Mouse (Mus musculus) forebrain, embryonic 10.5 days (tissue): ENCODE results near the gene Plcb1. TPM values are rescaled to one million over a fixed set of nuclear protein-coding genes. Genes with fewer than 3 reads are reported as not detected.

Experiments used
- DNase-seq: peaks from one replicate; pipeline ENCODE4 v3.0.0-alpha.2; 2017; ENCODE audit warnings: low spot score; ENCODE audit errors: extremely low spot score
- H3K27ac ChIP-seq: fragments of 300-500 bp; sonication (generic); 2 replicates; pipeline ENCODE4 v1.5.1; 2016; ENCODE audit warnings: mild to moderate bottlenecking
- H3K27me3 ChIP-seq: fragments of 300-500 bp; sonication (generic); 2 replicates; pipeline ENCODE4 v1.6.1; 2016; ENCODE audit warnings: mild to moderate bottlenecking; ENCODE audit not compliant: poor library complexity, severe bottlenecking
- H3K36me3 ChIP-seq: fragments of 300-500 bp; sonication (generic); replicated peaks from 2 replicates; pipeline ENCODE4 v1.6.1; 2016; ENCODE audit warnings: mild to moderate bottlenecking, moderate library complexity
- H3K4me1 ChIP-seq: fragments of 300-500 bp; sonication (generic); 2 replicates; pipeline ENCODE4 v1.6.1; 2016
- H3K4me3 ChIP-seq: fragments of 300-500 bp; sonication (generic); 2 replicates; pipeline ENCODE4 v1.5.1; 2016; ENCODE audit warnings: mild to moderate bottlenecking, moderate library complexity
- H3K9me3 ChIP-seq: fragments of 300-500 bp; sonication (generic); 2 replicates; pipeline ENCODE4 v1.6.1; 2016; ENCODE audit warnings: mild to moderate bottlenecking, moderate library complexity
- WGBS: fragments of 180-500 bp; shearing (Covaris S2); methylation state at CpG from one replicate; pipeline ENCODE4 v1.1.7; 2016; 5-methylcytosine and 5-hydroxymethylcytosine counted together
- polyA plus RNA-seq: library from polyadenylated mRNA; unstranded; fragments of >200 nt; fragmentation: Nextera tagmentation; extraction: Ambion mirVana; gene quantifications from 2 replicates; pipeline ENCODE4 v1.2.1, GENCODE M21; 2016

The Plcb1 gene
- polyA plus RNA-seq, 1 experiment from 2014 or later: 4.2 TPM

DNA sequence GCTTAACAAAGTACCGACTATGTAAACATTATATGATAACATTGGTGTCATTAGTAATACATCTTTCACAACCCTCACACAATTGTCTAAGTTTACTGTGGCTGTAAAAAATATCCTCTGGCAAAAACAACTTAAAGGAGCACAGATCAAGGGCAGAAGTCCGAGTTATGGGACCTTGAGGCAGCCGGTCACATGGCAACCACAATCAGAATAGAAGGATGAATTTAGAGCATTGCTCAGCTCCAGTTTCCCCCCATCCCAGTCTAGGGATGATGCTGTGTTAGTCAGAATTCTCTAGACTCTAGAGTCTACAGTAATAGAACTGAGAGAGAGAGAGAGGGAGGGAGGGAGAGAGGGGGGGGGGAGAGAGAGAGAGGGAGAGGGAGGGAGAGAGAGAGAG is 519.3 kb downstream of the Plcb1 start:
- Histone ChIP-seq H3K4me3 (no peak overlapping the region), H3K27ac (no peak overlapping the region), H3K9me3 (no peaks in the 10 kb centered on the region), H3K27me3 (no peaks in the 10 kb centered on the region), H3K36me3 (no peaks in the 10 kb centered on the region), H3K4me1 (peaks cover 9% of the 10 kb centered on the region; the same call in 1 of the 2 replicates)
- 92% methylated on average over 3 of the region's 3 CpGs for WGBS
- no peak for DNase-seq

DNA sequence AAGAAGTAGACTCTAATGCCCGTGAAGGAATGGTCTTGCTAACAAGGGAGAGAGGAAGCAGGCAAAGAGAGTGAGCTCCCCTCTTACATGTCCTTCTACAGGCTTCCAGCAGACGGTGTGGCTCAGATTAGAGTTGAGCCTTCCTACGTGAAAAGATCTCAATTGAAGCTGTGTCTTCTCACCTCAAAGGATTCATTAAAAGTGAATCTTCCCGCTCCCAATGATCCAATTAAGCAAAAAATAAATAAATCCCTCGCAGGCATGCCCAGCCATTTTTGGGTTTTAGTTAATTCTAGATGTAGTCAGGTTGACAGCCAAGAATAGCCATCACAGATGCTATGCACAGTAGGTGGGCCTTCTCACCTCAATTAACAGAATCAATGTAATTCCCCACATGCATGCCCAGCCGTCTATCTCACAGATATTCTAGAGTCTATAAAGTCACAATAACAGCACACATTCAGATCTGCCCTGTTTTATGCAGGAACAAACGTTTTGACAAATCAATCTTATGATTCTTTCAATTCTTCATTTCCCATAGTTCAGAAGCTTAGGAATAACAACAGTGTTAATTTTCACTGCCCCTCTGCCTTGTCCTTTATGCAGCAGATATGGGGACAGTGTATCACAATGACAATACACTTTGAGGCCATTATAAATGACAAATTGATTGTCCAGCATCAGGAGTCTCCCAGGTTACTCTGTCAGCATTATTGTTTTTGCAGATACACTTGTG is 520.0 kb downstream of the Plcb1 start:
- no peaks in the 10 kb centered on the region for H3K27me3 ChIP-seq
- WGBS: 47% methylated on average over 7 of the region's 7 CpGs
- no peaks in the 10 kb centered on the region for H3K9me3 ChIP-seq
- H3K4me1 ChIP-seq: peaks cover 9% of the 10 kb centered on the region; the same call in 1 of the 2 replicates
- H3K36me3 ChIP-seq: no peaks in the 10 kb centered on the region
- no peak overlapping the region for H3K4me3 ChIP-seq
- no peak for DNase-seq
- no peak overlapping the region for H3K27ac ChIP-seq

DNA sequence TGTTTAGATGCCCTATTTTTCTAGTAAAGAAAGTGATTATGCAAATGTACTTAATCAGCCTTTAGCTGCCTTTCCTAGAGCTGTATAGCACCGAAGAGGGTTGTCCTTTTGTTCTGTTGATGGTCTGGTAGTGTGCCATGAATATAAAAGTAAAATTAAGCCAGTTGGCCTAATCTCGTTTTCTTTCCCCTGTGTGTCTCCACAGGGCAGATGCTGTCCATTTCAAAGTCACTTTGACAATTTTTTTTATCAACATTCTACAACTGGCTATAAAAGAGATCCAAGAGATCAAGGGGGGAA is 520.6 kb downstream of the Plcb1 start:
- H3K4me1 ChIP-seq: peaks cover 9% of the 10 kb centered on the region; the same call in 1 of the 2 replicates
- H3K27me3 ChIP-seq: no peaks in the 10 kb centered on the region
- DNase-seq: no peak
- H3K27ac ChIP-seq: no peak overlapping the region
- WGBS: 38% methylated on average over 2 of the region's 2 CpGs
- H3K9me3 ChIP-seq: no peaks in the 10 kb centered on the region
- no peaks in the 10 kb centered on the region for H3K36me3 ChIP-seq
- no peak overlapping the region for H3K4me3 ChIP-seq

DNA sequence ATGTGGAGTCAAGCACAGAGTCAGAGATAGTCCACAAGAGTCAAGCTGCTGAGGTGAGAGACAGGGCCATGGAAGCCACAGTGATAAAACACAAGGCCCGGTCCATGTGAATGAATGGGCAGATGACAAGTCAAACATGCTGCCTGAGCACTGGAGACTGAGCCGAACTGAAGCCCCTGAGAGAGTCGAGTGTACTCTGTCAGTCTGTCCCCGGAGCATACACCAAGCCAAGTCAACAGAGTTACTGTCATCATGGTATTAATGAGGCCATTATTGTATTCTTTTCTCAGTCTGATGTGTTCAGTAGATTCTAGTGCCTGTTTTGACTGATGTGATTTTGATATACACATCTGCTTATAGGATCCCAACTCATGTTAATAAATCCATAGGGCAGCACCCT is 521.9 kb downstream of the Plcb1 start:
- no peaks in the 10 kb centered on the region for H3K36me3 ChIP-seq
- peaks cover 9% of the 10 kb centered on the region; the same call in 1 of the 2 replicates for H3K4me1 ChIP-seq
- no peak for DNase-seq
- no peak overlapping the region for H3K27ac ChIP-seq
- H3K27me3 ChIP-seq: no peaks in the 10 kb centered on the region
- no peak overlapping the region for H3K4me3 ChIP-seq
- 89% methylated on average over 4 of the region's 4 CpGs for WGBS
- no peaks in the 10 kb centered on the region for H3K9me3 ChIP-seq

DNA sequence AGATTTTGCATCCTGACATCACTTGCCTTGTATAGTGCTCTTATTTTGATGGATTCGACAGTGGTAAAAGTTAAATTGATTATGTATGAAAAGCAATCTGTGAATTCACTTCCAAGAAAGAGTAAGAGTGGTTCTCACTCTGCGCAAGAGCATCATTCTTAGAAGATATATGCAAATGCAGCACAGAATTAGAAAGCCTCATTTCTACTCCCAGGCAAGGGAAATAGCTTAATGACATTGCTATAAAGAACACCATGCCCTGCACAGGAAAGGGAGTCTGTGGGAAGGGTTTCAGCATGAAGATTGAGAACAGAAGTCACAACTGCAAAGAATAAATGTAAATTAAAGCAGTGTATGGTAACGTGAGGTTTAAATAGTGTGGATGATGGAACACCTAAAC is 530.1 kb downstream of the Plcb1 start:
- no peak overlapping the region for H3K4me3 ChIP-seq
- no peaks in the 10 kb centered on the region for H3K9me3 ChIP-seq
- H3K27me3 ChIP-seq: no peaks in the 10 kb centered on the region
- no peaks in the 10 kb centered on the region for H3K36me3 ChIP-seq
- WGBS: 92% methylated on average over 3 of the region's 3 CpGs
- DNase-seq: no peak
- H3K27ac ChIP-seq: no peak overlapping the region
- H3K4me1 ChIP-seq: no peaks in the 10 kb centered on the region

DNA sequence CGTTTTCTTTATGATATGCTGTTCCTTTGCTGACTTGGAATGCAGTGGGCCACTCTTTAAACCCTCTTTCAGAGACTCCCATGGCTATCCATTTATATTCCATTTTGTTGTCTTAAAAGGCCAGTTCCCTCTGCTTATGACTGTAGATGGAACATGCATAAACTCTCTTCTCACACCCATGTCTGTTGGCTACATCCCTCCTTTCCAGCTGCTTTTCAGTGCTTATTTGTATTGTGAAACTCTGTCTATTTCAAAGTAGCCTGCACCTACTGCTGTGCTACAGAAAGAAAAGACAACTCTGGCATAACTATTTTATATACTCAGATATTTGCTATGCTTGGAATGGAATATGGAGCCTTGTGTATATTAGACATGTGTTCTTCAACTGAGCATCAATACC is 532.3 kb downstream of the Plcb1 start:
- Histone ChIP-seq H3K36me3 (no peaks in the 10 kb centered on the region), H3K27ac (no peak overlapping the region), H3K9me3 (no peaks in the 10 kb centered on the region), H3K27me3 (no peaks in the 10 kb centered on the region), H3K4me3 (no peak overlapping the region), H3K4me1 (no peaks in the 10 kb centered on the region)
- 89% methylated on average over 1 of the region's 1 CpGs for WGBS
- no peak for DNase-seq

DNA sequence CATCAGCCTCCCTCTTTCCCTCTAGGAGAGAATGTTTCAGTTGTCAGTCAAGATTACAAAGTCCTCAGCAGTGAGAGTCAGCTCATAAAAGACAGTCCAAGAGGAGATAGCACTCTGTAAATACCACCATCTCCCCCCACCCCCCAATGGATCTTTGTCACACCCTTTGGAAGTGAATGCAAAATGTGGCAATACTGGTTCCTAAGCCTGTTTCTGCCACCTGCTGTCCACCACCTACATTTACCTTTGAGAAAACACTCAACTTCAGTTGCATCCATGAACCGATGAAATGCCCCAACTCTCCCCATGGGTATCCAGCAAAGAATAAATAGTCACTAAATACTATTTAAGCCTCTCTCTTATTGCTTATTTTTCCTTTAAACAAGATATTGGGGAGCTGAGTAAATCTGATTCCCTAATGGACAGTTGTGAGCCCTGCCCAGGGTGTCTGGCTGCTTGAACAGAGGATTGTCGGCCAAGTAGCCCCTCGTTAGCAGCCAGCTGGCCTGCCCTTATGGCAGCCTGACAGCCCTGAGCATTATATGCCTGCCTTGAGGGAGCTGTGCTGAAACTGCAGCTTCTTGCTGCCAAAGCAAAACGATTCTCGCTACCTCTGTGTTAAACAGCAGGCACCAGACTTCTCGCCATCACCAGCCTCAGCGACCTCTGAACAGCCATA is 537.5 kb downstream of the Plcb1 start:
- Histone ChIP-seq H3K36me3 (no peaks in the 10 kb centered on the region), H3K4me3 (no peak overlapping the region), H3K4me1 (peaks cover 6% of the 10 kb centered on the region; the same call in 1 of the 2 replicates), H3K9me3 (no peaks in the 10 kb centered on the region), H3K27ac (no peak overlapping the region), H3K27me3 (no peaks in the 10 kb centered on the region)
- 70% methylated on average over 7 of the region's 7 CpGs for WGBS
- no peak for DNase-seq

DNA sequence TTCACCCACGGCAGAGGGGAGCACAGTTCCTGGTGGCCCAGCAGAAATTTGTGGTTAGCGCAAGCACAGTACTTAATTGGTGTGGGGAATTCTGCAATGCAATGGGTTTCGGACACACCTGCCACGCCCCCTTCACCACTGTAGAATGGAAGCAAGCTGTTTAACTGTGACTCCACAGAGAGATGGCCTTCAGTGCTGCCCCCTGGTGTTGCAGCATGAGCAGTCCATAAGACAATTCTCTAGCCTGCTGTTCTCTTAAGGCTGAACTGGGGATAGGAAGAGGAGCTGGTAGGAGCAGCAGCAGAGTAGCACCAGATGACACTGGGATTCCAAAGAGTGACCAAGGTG is 538.1 kb downstream of the Plcb1 start:
- Histone ChIP-seq H3K27me3 (no peaks in the 10 kb centered on the region), H3K9me3 (no peaks in the 10 kb centered on the region), H3K4me1 (peaks cover 6% of the 10 kb centered on the region; the same call in 1 of the 2 replicates), H3K36me3 (no peaks in the 10 kb centered on the region), H3K4me3 (no peak overlapping the region), H3K27ac (no peak overlapping the region)
- DNase-seq: peak; percentile 75
- WGBS: 39% methylated on average over 4 of the region's 4 CpGs

DNA sequence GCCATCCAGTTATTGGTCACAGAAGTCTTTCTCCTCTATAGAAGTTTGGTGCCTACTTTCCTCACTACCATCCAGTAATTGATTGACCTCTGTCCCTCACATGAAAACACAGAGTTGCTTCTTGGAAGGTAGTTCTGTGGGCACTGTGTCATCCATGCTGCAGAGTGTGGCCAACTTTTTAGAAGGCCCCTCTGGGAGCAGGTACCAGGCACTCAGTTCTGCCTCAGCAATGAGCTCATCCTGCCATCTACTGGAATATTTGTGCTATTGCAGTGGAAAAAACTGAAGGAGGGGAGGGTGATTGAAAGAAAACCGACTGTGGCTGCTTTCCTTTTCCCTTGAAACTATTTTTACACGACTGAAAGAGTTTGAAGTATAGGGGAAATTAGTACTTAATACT is 542.9 kb downstream of the Plcb1 start:
- Histone ChIP-seq H3K4me1 (peaks cover 7% of the 10 kb centered on the region; the same call in 1 of the 2 replicates), H3K36me3 (no peaks in the 10 kb centered on the region), H3K27ac (no peak overlapping the region), H3K9me3 (no peaks in the 10 kb centered on the region), H3K4me3 (no peak overlapping the region), H3K27me3 (peaks cover 9% of the 10 kb centered on the region)
- DNase-seq: peak; percentile 29
- WGBS: 14% methylated on average over 2 of the region's 2 CpGs

DNA sequence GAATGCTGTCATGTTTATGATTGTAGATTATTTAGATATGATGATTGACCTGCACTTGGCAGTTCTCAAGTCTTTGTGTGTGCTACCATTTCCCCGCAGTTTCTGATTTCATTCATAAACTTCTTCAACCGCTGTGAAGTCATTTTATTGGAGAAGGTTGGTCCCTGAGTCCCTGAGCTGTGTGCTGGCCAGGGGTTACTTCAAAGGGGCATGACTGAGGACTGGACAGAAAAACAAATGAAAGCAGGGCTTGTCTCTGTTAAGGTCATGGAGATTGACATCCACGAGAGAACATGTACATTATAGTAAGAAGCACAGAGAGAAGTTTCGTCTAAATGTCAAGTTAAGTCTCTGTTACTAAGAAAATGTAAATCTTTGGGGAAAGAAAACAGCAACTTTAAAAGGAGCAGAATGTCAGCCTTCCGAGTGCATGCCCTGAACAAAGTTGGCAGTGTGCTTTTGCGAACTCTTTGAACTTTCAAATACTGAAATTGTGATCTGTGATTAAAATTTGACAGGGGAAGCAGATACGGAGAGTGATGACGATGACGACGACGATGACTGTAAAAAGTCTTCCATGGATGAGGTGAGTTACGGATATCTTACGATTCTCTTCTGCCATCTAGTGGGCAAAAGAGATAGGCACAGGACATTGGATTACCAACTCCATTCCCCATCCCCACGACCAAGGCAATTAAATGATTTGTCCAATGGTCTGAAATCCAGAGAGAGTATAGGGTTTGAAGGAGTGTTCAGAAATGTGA is 544.1 kb downstream of the Plcb1 start:
- H3K4me3 ChIP-seq: peak overlapping the region; percentile 31
- H3K36me3 ChIP-seq: no peaks in the 10 kb centered on the region
- DNase-seq: peak; percentile 24
- 15% methylated on average over 14 of the region's 14 CpGs for WGBS
- H3K4me1 ChIP-seq: 0 out of 2 replicates have a peak, but pooled peaks cover 4% of the 10 kb centered on the region
- H3K27me3 ChIP-seq: peaks cover 9% of the 10 kb centered on the region
- H3K9me3 ChIP-seq: no peaks in the 10 kb centered on the region
- H3K27ac ChIP-seq: no peak overlapping the region

DNA sequence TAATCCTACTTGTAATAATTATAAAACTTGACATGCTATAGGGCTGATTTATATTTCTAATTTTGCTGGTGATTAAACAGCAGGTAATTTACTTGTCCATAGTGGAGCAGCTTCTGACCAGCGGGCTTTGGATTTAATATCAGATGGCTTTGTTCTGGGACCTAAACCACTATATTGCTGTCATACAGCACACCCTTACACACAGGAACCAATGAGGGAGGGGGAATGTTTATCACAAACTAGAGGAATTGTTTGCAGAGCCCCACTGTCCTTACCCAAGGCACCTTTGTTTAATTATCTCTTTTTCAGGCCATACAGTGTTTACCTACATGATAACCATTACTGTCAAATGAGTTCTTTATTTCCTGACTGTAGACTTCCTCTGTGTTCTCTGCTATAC is 546.0 kb downstream of the Plcb1 start:
- DNase-seq: no peak
- Histone ChIP-seq H3K36me3 (no peaks in the 10 kb centered on the region), H3K4me1 (0 out of 2 replicates have a peak, but pooled peaks cover 4% of the 10 kb centered on the region), H3K9me3 (no peaks in the 10 kb centered on the region), H3K4me3 (no peak overlapping the region), H3K27me3 (peaks cover 9% of the 10 kb centered on the region), H3K27ac (no peak overlapping the region)
- WGBS: 89% methylated on average over 1 of the region's 1 CpGs

DNA sequence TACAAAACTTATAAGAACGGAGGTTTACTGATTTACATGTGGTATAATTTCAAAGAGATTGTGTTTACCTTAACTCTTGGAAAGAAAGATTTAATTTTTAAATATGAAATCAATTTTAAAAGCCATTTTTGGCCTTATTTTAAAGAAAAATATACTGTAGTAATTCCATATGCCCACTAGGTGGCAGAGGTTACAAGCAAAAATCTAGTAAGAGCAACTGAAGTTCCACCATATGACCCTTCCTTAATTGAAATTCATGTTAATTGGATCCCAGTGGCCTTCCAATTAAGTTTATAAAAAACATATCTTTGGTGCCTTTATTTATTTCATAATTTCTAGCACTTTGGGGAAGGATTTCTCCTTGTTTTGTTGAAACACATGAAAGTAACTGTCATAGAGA is 570.4 kb downstream of the Plcb1 start:
- H3K9me3 ChIP-seq: no peaks in the 10 kb centered on the region
- no peaks in the 10 kb centered on the region for H3K4me1 ChIP-seq
- no peak overlapping the region for H3K4me3 ChIP-seq
- WGBS: 32% methylated on average over 1 of the region's 1 CpGs
- no peaks in the 10 kb centered on the region for H3K27me3 ChIP-seq
- DNase-seq: no peak
- no peaks in the 10 kb centered on the region for H3K36me3 ChIP-seq
- H3K27ac ChIP-seq: no peak overlapping the region

DNA sequence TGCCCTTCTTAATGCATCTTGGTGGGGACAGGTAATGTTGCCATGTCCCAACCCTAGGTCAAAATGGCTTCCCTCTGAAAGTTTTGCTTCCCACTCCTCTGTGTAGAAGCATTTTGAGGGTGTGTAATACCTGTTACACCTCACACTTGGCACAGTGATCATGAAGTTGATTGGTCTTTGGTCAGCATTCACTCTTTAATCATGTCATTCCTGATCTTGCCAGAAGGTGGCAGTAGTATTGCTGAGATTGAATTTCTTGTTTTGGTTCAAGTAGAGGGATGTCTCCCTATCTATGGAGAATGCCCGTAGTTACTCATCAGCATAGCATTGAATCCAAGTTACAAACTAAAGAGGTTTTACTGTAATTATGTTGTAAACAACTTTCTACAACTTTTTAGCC is 575.9 kb downstream of the Plcb1 start:
- no peaks in the 10 kb centered on the region for H3K36me3 ChIP-seq

More for the DNA sequence above, 575.9 kb downstream of the Plcb1 start:
- no peak overlapping the region for H3K27ac ChIP-seq
- H3K9me3 ChIP-seq: no peaks in the 10 kb centered on the region
- 37% methylated on average over 1 of the region's 1 CpGs for WGBS
- no peak for DNase-seq
- no peaks in the 10 kb centered on the region for H3K4me1 ChIP-seq
- no peak overlapping the region for H3K4me3 ChIP-seq
- H3K27me3 ChIP-seq: no peaks in the 10 kb centered on the region
